Mouse (Mus musculus): ENCODE measurements around the gene Fam172a.

DNA sequence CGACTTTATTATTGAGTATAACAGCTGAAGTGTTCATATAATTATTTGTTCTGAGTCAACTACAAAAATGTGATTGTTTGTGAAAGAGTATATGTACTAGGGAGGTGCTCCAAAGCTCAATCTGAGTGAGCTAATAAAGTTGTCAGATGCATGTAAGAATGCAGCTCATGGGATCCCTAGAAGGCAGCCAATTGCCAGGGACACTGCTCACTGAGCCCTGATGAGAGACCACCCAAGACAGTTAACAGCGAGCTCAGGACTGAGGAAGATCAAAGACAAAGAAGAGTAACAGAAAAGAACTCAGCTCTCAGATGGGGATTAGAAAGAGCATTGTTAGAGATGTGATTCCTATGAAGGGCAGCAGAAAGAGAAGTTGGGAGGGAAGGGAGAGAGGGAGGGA, 166.5 kb downstream of the Fam172a start:
- TF ChIP-seq CTCF (IDR thresholded peaks at IDR 0.05; ENCODE audit: extremely low read depth, insufficient read depth, low read length) (no peak), POLR2A (IDR thresholded peaks at IDR 0.05; ENCODE audit: extremely low read depth, insufficient read depth, low read length) (no peak)

All from cortical plate, adult 2 months (tissue).